Mouse (Mus musculus): ENCODE results near the gene Pla2g15. TPM values are rescaled to one million over a fixed set of nuclear protein-coding genes. Genes with fewer than 3 reads are reported as not detected.

The Pla2g15 gene
- polyA plus RNA-seq, 1 experiment from 2014 or later, result 7.8 TPM

DNA sequence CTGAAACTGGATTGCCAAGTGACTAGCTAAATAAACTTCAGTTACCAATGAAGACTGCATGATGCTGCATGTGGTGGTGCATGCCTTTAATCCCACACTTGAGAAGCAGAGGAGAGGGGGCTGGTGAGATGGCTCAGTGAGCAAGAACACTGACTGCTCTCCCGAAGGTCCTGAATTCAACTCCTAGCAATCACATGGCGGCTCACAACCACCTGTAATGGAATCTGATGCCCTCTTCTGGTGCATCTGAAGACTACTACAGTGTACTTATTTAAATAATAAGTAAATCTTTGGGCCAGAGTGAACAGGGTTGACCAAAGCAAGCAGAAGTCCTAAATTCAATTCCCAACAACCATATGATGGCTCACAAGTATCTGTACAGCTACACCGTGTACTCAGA lies 26.8 kb upstream of the Pla2g15 start:
- Histone ChIP-seq H3K4me2 (ENCODE audit: low read depth, low read length) (no peak overlapping the region), H3K27me3 (ENCODE audit: control insufficient read depth, insufficient read depth, low read length) (no peaks in the 10 kb centered on the region), H3K36me3 (ENCODE audit: control insufficient read depth, insufficient read depth) (peaks cover 6% of the 10 kb centered on the region), H3K4me1 (ENCODE audit: control insufficient read depth, insufficient read depth, low read length) (no peaks in the 10 kb centered on the region), H3K4me3 (ENCODE audit: low read length) (no peak overlapping the region), H3K9ac (ENCODE audit: low read length) (no peak overlapping the region), H3K27ac (ENCODE audit: low read length) (no peak overlapping the region), H3K9me3 (replicated peaks; ENCODE audit: control insufficient read depth, low read length) (no peaks in the 10 kb centered on the region)
- 80% methylated on average over 3 of the region's 3 CpGs for WGBS
- ATAC-seq (replicated peaks; ENCODE audit: extremely low read depth, insufficient read depth, low FRiP score), result no peak

DNA sequence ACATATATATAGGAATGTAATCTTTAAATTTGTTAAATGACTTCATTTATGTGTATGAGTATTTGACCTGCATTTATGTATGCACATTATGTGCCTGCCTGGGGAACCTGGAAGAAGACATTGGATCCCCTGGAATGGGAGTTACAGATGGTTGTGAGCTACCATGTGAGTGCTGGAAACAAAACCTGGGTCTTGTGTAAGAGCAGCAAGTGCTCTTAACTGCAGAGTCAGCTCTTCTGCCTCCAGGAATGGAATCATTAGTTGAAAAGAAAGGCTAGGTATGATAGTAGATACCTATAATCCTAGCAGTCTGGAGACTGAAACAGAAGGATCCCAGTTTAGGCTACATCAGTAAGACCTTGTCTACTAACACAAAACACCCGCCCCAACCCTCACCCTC lies 24.1 kb upstream of the Pla2g15 start:
- Histone ChIP-seq H3K27me3 (ENCODE audit: control insufficient read depth, insufficient read depth, low read length) (no peaks in the 10 kb centered on the region), H3K4me1 (ENCODE audit: control insufficient read depth, insufficient read depth, low read length) (no peaks in the 10 kb centered on the region), H3K4me2 (ENCODE audit: low read depth, low read length) (no peak overlapping the region), H3K9me3 (replicated peaks; ENCODE audit: control insufficient read depth, low read length) (no peaks in the 10 kb centered on the region), H3K36me3 (ENCODE audit: control insufficient read depth, insufficient read depth) (peaks cover 15% of the 10 kb centered on the region), H3K27ac (ENCODE audit: low read length) (no peak overlapping the region), H3K4me3 (ENCODE audit: low read length) (no peak overlapping the region), H3K9ac (ENCODE audit: low read length) (no peak overlapping the region)
- 96% methylated on average over 1 of the region's 1 CpGs for WGBS
- no peak for ATAC-seq (replicated peaks; ENCODE audit: extremely low read depth, insufficient read depth, low FRiP score)

DNA sequence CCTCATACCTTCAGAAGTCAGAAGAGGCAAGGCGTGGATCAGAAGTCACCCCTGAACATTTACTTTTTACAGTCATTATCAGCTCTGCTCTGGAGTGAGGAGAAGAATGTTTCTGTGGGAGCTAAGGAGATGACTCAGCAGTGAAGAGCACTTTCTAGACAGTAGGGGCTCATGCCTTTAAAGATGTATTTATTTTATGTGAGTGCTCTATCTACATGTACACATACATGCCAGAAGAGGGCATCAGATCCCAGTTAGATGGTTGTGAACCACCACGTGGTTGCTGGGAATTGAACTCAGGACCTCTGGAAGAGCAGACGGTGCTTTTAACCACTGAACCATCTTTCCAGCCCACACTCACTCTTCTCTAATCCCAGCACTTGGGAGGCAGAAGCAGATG lies 23.1 kb upstream of the Pla2g15 start:
- Histone ChIP-seq H3K4me2 (ENCODE audit: low read depth, low read length) (no peak overlapping the region), H3K9ac (ENCODE audit: low read length) (no peak overlapping the region), H3K4me3 (ENCODE audit: low read length) (no peak overlapping the region), H3K36me3 (ENCODE audit: control insufficient read depth, insufficient read depth) (peaks cover 19% of the 10 kb centered on the region), H3K4me1 (ENCODE audit: control insufficient read depth, insufficient read depth, low read length) (no peaks in the 10 kb centered on the region), H3K9me3 (replicated peaks; ENCODE audit: control insufficient read depth, low read length) (no peaks in the 10 kb centered on the region), H3K27ac (ENCODE audit: low read length) (no peak overlapping the region), H3K27me3 (ENCODE audit: control insufficient read depth, insufficient read depth, low read length) (no peaks in the 10 kb centered on the region)
- no peak for ATAC-seq (replicated peaks; ENCODE audit: extremely low read depth, insufficient read depth, low FRiP score)
- 68% methylated on average over 3 of the region's 3 CpGs for WGBS

DNA sequence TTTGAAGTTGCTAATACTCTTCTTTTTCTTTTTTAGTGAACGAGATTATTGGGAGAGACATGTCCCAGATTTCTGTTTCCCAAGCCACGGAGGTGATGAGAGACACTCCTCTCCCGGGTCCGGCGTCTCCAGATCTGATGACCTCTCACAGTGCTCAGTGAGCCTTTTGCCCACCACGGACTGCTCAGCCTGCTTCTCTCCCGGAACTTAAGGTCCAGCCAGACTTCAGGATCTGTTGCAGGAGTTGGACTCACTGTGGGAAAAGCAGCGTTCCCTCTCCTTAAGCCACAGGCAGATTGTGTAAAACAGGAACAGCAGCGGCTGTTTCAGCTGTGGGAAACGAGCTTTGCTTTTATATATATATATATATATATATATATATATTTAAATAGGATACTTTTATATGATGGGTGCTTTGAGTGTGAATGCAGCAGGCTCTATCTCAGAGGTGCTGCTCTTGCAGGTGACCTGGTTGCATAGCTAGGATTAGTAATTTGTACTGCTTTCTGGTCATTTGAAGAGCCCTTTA lies 22.3 kb upstream of the Pla2g15 start:
- H3K4me2 ChIP-seq (ENCODE audit: low read depth, low read length), result no peak overlapping the region
- H3K4me1 ChIP-seq (ENCODE audit: control insufficient read depth, insufficient read depth, low read length), result no peaks in the 10 kb centered on the region
- no peak for ATAC-seq (replicated peaks; ENCODE audit: extremely low read depth, insufficient read depth, low FRiP score)
- no peaks in the 10 kb centered on the region for H3K9me3 ChIP-seq (replicated peaks; ENCODE audit: control insufficient read depth, low read length)
- H3K4me3 ChIP-seq (ENCODE audit: low read length), result no peak overlapping the region
- H3K27me3 ChIP-seq (ENCODE audit: control insufficient read depth, insufficient read depth, low read length), result no peaks in the 10 kb centered on the region
- WGBS, result 85% methylated on average over 10 of the region's 10 CpGs
- peaks cover 22% of the 10 kb centered on the region for H3K36me3 ChIP-seq (ENCODE audit: control insufficient read depth, insufficient read depth)
- H3K9ac ChIP-seq (ENCODE audit: low read length), result no peak overlapping the region
- no peak overlapping the region for H3K27ac ChIP-seq (ENCODE audit: low read length)

DNA sequence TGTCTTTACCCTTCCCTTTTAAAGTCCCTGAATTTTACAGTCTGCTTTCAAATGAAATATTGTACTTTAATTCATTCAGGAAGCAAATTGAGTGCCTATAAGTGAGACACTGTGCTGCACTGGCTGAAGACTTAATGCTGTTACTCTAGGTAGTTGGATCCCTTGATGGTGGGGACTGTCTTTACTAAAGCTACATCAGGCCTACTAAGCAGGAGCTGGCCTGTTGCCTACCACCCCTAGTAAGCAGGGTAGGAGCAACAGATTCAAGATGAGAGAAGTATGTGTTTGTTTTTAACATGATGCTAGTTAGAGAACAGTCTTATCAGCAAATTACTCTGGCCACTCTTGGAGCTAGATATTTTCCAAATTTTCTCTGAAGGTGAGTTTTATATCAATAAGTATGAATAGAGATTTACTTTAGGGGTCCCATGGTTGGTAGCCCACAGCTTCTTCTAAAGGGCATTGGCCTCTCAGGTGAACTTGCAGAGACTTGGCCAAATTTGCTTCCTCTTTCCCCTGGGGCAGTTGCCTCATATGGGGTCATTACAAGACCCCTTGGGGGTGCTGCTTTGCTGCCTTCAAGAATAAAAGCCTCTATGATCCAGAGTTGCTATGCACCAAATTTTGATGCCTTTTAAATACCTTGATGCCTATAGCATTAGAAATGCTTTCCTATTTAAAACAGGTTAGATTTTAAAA lies 20.8 kb upstream of the Pla2g15 start:
- Histone ChIP-seq H3K9me3 (replicated peaks; ENCODE audit: control insufficient read depth, low read length) (no peaks in the 10 kb centered on the region), H3K36me3 (ENCODE audit: control insufficient read depth, insufficient read depth) (peaks cover 22% of the 10 kb centered on the region), H3K27ac (ENCODE audit: low read length) (no peak overlapping the region), H3K4me1 (ENCODE audit: control insufficient read depth, insufficient read depth, low read length) (no peaks in the 10 kb centered on the region), H3K27me3 (ENCODE audit: control insufficient read depth, insufficient read depth, low read length) (peaks cover 4% of the 10 kb centered on the region), H3K4me3 (ENCODE audit: low read length) (no peak overlapping the region), H3K9ac (ENCODE audit: low read length) (no peak overlapping the region), H3K4me2 (ENCODE audit: low read depth, low read length) (no peak overlapping the region)
- ATAC-seq (replicated peaks; ENCODE audit: extremely low read depth, insufficient read depth, low FRiP score), result no peak

DNA sequence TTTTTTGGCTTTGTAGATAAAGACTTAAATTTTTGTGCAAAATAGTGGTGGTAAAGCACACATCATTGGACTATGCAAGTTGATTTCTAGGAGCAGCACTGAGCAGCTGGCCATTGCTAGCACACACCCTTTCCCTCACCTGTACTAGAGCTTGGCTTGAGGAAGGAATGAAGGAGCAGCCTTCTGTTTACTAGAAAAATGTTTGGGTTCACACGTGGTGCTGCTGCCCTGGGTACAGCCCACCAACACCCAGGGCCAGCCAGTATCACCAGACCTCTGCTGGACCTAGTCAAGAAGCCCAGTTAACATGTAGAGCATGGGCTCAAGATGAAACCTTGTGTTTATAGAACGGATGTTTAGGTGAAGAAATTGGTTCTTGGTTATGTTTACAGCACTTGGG lies 20.2 kb upstream of the Pla2g15 start:
- no peaks in the 10 kb centered on the region for H3K4me1 ChIP-seq (ENCODE audit: control insufficient read depth, insufficient read depth, low read length)
- H3K9ac ChIP-seq (ENCODE audit: low read length), result no peak overlapping the region
- 85% methylated on average over 2 of the region's 2 CpGs for whole genome bisulfite sequencing
- H3K9me3 ChIP-seq (replicated peaks; ENCODE audit: control insufficient read depth, low read length), result no peaks in the 10 kb centered on the region
- peaks cover 22% of the 10 kb centered on the region for H3K36me3 ChIP-seq (ENCODE audit: control insufficient read depth, insufficient read depth)
- no peak overlapping the region for H3K4me3 ChIP-seq (ENCODE audit: low read length)
- H3K4me2 ChIP-seq (ENCODE audit: low read depth, low read length), result no peak overlapping the region
- no peak overlapping the region for H3K27ac ChIP-seq (ENCODE audit: low read length)
- no peak for ATAC-seq (replicated peaks; ENCODE audit: extremely low read depth, insufficient read depth, low FRiP score)
- peaks cover 11% of the 10 kb centered on the region for H3K27me3 ChIP-seq (ENCODE audit: control insufficient read depth, insufficient read depth, low read length)

DNA sequence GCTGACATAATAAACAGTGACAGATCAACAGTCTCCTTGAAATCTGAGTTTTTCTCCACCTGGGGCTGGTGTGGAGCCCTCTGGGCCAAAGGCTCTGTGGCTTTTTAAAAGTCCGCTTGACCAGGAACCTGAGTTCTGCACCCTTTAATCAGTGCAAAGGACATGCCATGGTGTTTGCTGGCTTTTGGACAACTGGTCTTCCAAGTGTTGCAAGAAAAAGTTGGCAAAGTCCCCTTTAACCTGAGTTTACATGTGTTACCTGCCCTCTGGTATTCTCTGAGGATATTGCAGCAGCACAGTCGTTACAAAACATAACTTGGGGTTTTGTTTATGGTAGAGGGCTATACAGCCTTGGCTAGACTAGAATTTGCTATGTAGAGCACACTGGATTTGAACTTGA lies 19.7 kb upstream of the Pla2g15 start:
- H3K36me3 ChIP-seq (ENCODE audit: control insufficient read depth, insufficient read depth), result peaks cover 22% of the 10 kb centered on the region

DNA sequence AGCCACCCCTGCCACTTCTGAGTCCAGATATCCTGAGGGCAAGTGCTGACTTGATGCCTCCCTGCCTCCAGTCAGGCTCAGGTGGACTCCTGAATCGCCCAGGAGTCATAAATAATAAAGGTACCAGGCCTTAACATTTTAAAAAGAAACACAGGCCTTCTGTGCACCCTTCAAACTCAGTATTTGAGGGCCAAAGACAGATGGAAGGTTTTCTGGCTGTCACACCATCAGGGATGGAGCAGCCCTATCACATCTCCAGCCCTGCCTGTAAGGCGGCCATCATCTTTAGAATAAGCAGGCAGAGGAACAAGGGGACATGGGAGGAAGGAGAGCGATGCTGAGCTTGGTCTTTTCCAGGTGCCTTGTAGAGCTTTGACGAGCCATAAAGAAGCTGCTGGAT lies 19.2 kb upstream of the Pla2g15 start:
- H3K4me1 ChIP-seq (ENCODE audit: control insufficient read depth, insufficient read depth, low read length), result peaks cover 5% of the 10 kb centered on the region

More for the DNA sequence above, 19.7 kb upstream of the Pla2g15 start:
- Histone ChIP-seq H3K9me3 (replicated peaks; ENCODE audit: control insufficient read depth, low read length) (no peaks in the 10 kb centered on the region), H3K27me3 (ENCODE audit: control insufficient read depth, insufficient read depth, low read length) (peaks cover 16% of the 10 kb centered on the region), H3K4me2 (ENCODE audit: low read depth, low read length) (no peak overlapping the region), H3K4me3 (ENCODE audit: low read length) (no peak overlapping the region), H3K9ac (ENCODE audit: low read length) (no peak overlapping the region), H3K4me1 (ENCODE audit: control insufficient read depth, insufficient read depth, low read length) (no peaks in the 10 kb centered on the region; the same call in 1 of the 2 replicates), H3K27ac (ENCODE audit: low read length) (no peak overlapping the region)
- ATAC-seq (replicated peaks; ENCODE audit: extremely low read depth, insufficient read depth, low FRiP score), result no peak
- 86% methylated on average over 2 of the region's 2 CpGs for WGBS

DNA sequence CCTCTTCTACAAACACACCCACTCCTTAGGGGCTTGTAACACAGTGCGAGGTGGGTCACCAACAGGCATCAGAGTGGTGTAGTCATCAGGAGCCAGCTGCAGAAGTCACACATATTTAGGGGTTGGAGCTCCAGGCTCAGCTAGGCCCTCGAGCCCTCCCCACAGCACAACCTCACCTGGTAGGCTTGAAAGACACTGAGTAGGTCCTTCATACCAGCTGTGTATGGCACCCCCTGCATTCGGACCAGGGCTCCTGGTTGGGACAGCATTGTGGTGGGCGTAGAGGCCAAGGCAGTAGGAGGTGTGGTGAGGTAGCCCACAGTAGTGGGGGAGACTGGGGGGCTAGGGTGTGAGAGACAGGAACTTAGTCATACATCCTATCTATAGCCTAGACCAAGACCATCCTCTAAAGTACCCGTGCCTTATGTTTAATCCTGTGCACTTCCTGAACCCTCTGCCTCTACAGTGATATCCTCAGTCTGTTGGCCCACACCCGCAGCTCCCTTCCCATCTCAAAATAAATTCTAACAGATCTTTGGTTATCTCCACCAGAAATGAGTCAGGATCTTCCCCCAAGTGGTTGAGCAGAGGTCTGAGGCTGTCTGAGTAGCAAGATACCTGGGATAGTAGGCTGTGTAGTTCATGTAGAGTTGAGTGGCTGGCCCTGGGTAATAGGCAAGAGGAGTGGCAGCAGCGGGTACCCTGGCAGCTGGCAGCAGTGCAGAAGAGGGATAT lies 18.5 kb upstream of the Pla2g15 start:
- no peak overlapping the region for H3K9ac ChIP-seq (ENCODE audit: low read length)
- H3K4me3 ChIP-seq (ENCODE audit: low read length), result no peak overlapping the region
- WGBS, result 88% methylated on average over 7 of the region's 7 CpGs
- no peak for ATAC-seq (replicated peaks; ENCODE audit: extremely low read depth, insufficient read depth, low FRiP score)
- H3K4me1 ChIP-seq (ENCODE audit: control insufficient read depth, insufficient read depth, low read length), result peaks cover 11% of the 10 kb centered on the region
- H3K9me3 ChIP-seq (replicated peaks; ENCODE audit: control insufficient read depth, low read length), result no peaks in the 10 kb centered on the region
- no peak overlapping the region for H3K4me2 ChIP-seq (ENCODE audit: low read depth, low read length)
- no peak overlapping the region for H3K27ac ChIP-seq (ENCODE audit: low read length)
- H3K36me3 ChIP-seq (ENCODE audit: control insufficient read depth, insufficient read depth), result peaks cover 22% of the 10 kb centered on the region
- peaks cover 23% of the 10 kb centered on the region for H3K27me3 ChIP-seq (ENCODE audit: control insufficient read depth, insufficient read depth, low read length)

More for the DNA sequence above, 19.2 kb upstream of the Pla2g15 start:
- Histone ChIP-seq H3K9ac (ENCODE audit: low read length) (no peak overlapping the region), H3K27me3 (ENCODE audit: control insufficient read depth, insufficient read depth, low read length) (peaks cover 20% of the 10 kb centered on the region), H3K9me3 (replicated peaks; ENCODE audit: control insufficient read depth, low read length) (no peaks in the 10 kb centered on the region), H3K4me2 (ENCODE audit: low read depth, low read length) (no peak overlapping the region), H3K27ac (ENCODE audit: low read length) (no peak overlapping the region), H3K4me3 (ENCODE audit: low read length) (no peak overlapping the region), H3K36me3 (ENCODE audit: control insufficient read depth, insufficient read depth) (peaks cover 22% of the 10 kb centered on the region)
- 86% methylated on average over 4 of the region's 4 CpGs for WGBS
- ATAC-seq (replicated peaks; ENCODE audit: extremely low read depth, insufficient read depth, low FRiP score), result no peak
